Mouse (Mus musculus) forelimb bud, embryonic 11.5 days (tissue): ENCODE results near the gene Als2cr12.
"Not testable (repeated sequence)": the region's sequence is repeated elsewhere in the genome, so short reads cannot be mapped to it uniquely, and the experiment has no call there.

Experiments used
- DNase-seq: peaks from one replicate; pipeline ENCODE4 v3.0.0-alpha.2; 2012; ENCODE audit warnings: low read depth, low spot score

Als2cr12 gene

GRCm38 (mm10) chr1:58690006-58690744, 5.6 kb downstream of the Als2cr12 start:
- DNase-seq: no peak

DNA sequence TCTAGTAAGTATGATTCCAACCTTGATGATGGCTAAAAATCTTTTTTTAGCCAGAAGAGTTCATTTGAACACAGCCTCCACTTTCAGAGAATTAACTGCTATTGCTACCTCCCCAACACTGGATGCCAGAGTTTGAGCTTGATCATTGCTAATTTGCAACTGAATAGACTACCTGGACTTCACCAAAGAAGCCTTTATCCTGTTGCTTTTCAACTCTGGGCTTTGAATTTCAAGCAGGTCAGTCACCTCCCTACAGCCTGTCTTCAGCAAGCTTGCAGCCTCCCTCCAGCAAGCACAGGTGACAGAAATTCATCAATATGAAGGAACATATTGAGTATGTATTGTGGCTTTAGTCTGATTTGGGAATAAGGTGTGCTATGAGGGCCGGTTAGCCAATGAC, 6.4 kb downstream of the Als2cr12 start:
- no peak for DNase-seq

- not testable (repeated sequence) for DNase-seq
These were observed 17.4 kb downstream of the Als2cr12 start for GRCm38 (mm10) chr1:58678412-58678811.

DNA sequence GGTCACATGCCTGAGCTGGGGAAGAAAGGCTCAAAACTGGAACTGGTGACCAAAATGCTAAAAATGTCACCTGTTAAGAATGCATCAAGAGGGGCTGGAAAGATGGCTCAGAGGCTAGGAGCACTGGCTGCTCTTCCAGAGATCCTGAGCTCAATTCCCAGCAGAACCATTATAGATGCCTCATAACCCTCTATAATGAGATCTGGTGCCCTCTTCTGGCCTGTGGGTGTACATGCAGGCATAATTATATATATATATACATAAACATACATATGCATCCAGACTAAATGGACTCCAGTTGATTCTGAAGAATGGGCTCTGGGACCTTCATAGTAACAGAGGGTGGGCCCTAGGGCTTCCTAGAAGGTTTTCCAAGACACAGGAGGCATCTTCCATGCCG, 18.2 kb downstream of the Als2cr12 start:
- peak; percentile 43 for DNase-seq

DNA sequence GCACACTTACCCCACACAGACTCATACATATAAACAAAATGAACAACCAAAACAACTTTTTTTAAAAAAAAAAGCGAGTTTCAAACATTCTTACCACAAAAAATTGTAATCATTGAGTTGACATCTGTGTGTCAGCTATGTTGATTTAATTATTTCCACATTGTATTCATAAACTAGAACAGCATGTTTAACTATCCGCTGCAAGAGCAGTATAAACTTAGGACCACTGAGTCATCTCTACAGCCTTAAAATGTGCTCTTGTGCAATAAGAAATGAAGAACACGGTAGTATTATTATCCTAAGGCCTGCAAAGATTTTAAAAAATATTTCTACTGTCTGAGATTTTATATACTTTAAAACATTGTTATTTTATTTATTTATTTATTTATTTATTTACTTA, 20.8 kb downstream of the Als2cr12 start:
- no peak for DNase-seq

- DNase-seq: no peak
These were observed 23.7 kb downstream of the Als2cr12 start for GRCm38 (mm10) chr1:58672116-58672515.

GRCm38 (mm10) chr1:58669635-58670034, 26.2 kb downstream of the Als2cr12 start:
- DNase-seq: not testable (repeated sequence)

GRCm38 (mm10) chr1:58668191-58668590, 27.6 kb downstream of the Als2cr12 start:
- no peak for DNase-seq

DNA sequence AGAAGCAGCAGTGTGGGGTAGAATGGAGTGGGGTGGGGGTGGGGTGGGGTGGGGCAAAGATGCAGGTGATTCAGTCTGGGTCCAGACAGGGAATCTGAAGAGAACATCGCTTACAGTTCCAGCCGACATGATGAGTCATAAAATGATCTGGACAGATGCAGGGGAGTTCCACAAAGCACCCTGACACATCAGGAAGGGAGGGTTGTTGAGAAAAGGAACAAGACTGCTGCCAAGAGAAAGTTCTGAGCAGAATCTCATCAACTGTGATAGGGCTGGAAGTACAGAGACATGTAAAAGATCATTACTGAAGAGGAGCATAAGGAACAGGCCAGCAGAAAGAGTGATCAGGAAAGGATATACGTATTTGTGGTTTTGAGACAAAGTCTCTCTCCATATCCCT, 32.4 kb downstream of the Als2cr12 start:
- DNase-seq: not testable (repeated sequence)

DNA sequence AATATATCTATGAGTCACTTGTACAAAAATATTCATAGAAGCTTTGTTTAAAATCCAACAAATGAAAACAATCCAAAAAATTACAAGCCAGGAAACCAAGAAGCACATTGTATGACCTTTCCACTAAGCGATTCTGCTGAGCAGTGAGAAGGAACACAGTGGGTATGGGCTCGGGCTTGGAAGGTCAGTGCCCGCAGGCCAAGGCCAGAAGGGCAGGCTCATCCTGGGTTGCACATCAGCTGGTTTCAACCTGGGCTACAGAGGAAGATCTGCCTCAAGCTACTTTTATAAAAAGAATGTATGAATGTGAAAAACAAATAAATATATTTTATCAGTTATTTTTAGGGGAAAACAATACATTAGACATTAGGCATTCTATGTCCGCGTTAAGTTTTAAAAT, 33.1 kb downstream of the Als2cr12 start:
- not testable (repeated sequence) for DNase-seq

DNA sequence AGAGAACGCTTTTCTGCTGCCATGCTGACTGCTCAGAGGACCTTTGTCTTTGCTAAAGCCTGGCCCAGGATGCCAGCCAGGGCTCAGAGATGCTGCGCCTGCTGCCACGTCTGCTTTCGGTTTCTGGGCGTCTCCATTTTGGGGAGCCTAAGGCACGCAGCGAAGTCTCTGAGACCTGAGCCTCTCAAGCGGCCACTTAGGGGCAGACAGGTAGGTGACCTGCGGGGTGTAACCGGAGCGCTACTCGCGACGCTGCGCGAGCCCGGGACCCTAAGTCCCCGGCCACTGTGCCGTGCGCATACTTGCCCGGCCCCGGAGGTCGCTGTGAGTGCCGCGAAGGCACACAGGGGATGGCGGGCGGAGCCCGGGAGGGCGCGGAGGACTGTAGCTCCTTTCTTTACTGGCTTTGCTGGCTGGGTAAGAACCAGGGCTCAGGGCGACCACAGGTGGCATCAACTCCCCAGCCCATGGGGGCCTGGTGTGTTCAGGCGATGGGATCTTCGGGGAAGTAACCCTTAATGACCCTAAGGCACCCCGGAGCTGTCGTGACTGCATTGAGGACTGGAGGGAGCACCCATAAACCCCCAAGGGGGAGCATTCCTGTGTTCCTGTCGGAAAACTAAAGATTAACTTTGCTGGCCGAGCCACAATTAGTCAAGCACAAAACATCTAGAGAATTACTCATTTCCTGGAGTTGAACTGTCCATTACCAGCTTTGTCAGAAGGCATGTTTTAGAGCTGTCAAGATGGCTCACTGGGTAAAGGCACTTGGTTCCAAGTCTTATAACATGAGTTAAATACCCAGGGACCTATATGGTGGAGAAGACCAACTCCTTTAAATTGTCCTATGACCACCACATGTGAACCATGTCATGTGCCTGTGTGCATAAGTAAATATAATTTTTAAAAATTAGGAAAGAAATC, 43.0 kb downstream of the Als2cr12 start:
- DNase-seq: peak; percentile 45

DNA sequence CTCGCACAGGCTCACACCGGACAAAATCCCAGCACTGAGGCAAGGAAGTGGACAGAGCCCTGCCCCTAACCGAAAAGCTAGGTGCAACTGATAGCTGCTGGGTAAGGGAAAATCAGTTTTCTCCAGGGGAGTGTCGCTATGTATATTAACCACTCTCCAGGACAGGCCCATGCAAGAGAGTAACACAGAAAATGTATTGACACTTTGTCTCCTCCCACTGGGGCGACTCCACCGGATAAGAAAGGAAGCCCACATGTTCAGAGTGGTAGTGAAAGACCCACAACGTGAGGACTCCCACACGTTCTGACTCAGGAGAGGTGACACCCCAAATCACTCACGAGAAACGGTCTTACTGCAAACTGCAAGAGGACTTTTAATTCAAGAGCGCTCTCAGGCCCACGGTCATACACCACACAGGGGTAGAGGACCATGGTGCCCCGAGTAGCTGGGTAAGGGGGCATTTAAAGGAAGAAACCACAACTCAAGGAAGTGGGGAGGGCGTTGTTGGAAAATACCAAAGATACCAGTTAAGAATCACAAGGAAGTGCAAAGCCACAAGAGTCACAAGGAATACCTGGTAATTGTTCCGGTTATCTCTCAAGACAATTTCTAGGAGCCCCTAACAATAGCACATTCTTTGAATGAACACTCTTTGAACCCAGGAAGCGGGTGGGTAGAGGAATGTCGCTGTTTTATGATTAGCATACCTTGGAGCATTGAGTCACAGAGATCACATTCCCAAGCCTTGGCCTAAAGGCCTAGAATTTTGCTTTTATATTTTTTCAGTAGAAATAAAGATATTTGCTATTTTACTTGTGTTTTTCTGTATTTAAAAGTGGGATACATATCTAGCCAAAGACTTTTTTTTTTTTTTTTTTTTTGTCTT, 44.0 kb downstream of the Als2cr12 start:
- not testable (repeated sequence) for DNase-seq

GRCm38 (mm10) chr1:58628847-58629246, 66.9 kb downstream of the Als2cr12 start:
- not testable (repeated sequence) for DNase-seq

- no peak for DNase-seq
These were observed 73.6 kb downstream of the Als2cr12 start for GRCm38 (mm10) chr1:58621996-58622748.

DNA sequence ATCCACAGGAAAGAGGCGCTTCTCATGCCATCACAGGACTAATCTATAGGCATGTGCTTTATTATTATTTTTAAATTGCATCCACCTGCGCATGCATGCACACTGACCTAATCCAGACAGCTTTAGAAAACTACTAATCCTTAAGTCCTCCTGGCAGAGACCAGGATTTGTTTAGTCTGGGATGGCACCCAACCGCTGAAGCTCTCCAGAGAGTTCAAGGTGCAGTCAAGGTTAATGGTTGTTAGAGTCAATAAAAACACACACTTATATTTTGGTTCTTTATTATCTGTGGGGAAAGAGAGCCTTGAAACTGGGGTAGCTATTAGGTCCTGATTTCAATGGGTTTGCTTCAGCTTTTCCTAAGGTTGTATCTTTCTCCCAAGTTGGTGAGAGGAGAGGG, 74.5 kb downstream of the Als2cr12 start:
- DNase-seq: no peak

DNA sequence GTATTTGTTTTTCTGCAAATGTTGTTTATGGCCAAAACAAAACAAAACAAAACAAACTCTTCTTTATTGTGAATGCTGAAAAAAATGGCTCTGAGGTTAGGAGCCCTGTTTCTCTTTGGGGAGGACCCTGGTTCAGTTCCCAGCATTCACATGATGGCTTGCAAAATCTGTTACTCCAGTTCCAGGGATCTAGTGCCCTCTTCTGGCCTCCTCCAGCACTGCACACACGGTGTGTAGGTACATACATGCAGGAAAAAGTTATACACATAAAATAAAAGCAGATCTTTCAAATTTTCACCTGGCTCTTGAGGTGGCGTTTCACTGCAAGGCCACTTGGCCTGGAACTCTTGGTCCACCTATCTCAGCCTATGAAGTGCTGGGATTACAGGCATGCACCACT, 77.0 kb downstream of the Als2cr12 start:
- no peak for DNase-seq

DNA sequence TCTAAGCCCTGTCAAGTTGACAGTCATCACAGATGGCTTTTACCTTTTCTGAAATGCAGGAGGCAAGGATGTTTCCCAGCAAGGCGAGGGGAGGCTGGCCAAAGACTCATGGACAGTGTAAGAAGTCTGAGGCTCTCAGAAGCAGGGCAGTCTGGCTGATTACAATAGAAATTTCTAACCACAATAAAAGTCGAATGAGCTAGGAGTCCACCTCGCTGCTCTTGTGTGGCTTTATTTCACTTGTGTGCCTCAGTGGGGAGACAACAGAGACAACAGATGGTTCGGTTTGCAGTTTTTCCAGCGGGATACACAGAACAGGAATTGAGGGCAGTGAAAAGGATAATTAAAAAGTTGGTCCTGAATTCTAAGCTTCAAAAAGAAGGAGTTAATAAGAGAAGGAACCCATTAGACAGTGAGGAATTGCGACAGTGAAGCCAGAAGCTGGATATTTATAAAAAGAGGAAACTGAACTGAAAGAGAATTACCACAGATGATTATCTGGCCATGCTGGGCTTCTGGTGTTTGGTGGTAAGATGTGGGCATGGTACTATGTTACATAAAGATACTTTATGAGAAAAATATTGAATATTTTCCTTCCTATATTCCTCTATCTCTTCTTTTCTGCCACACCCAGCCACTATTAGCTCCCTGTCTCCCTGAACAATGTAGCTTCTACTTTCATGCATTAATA, 77.7 kb downstream of the Als2cr12 start:
- DNase-seq: no peak

- no peak for DNase-seq
These were observed 78.7 kb downstream of the Als2cr12 start for GRCm38 (mm10) chr1:58617076-58617475.

DNA sequence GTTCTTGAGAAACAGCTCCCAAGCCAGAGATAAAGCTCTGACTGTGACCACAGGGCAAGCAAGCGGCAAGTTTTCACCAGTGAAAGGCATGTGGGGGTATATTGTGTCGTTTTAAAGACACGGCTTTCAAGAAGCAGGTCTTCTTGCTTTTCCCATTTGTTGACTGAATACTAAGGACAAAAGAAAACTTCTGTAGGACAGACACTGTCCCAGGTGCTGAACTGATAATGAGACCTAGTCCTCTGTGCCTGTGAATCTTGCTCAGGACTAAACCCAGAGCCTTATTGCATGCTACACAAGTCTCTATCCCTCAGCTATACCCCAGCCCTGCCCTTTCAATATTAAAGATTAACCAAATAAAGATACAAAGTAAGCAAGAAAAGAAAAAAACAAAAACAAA, 79.6 kb downstream of the Als2cr12 start:
- peak; percentile 6 for DNase-seq

DNA sequence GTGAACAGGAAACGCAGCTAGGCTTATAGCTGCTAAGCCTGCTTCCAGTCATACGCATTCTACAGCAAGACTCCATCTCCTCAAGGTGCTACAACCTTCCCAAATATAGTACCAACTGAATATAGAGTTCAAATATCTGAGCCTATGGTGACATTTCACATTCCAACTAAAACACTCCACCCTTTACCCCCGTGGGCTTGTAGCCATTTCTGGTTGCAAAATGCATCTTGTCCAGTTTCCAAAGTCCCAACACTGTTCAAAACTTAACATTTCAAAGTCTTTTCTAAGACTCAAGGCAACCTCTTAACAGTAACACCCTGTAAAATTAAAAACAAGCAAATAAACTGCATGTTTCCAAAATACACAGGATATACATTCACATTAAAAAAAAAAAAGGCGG, 80.6 kb downstream of the Als2cr12 start:
- no peak for DNase-seq
